Mouse (Mus musculus): ENCODE data around the gene Mrpl42. TPM values are rescaled to one million over a fixed set of nuclear protein-coding genes. Genes with fewer than 3 reads are reported as not detected.

The Mrpl42 gene
- polyA plus RNA-seq, 1 experiment from 2014 or later = 297 TPM

- no peak overlapping the region for H3K27ac ChIP-seq
- DNase-seq (ENCODE audit: low spot score) (no peak), ATAC-seq (ENCODE audit: low FRiP score) (no peak)
- no peak overlapping the region for H3K9ac ChIP-seq
- H3K27me3 ChIP-seq (ENCODE audit: control insufficient read depth, insufficient read depth, low read length) = no peaks in the 10 kb centered on the region
- WGBS = 82% methylated on average over 11 of the region's 11 CpGs
- H3K4me2 ChIP-seq (replicated peaks) = no peak overlapping the region
- no peaks in the 10 kb centered on the region for H3K9me3 ChIP-seq (ENCODE audit: control insufficient read depth, low read length)
- no peaks in the 10 kb centered on the region for H3K4me1 ChIP-seq (replicated peaks; ENCODE audit: control insufficient read depth, insufficient read depth, low read length)
- no peak overlapping the region for H3K4me3 ChIP-seq (replicated peaks; ENCODE audit: low read length)
- H3K36me3 ChIP-seq (replicated peaks; ENCODE audit: control insufficient read depth, insufficient read depth) = no peaks in the 10 kb centered on the region
Observed at GRCm38 (mm10) chr10:95471889-95472547, 29.7 kb downstream of the Mrpl42 start.

GRCm38 (mm10) chr10:95471186-95471585 lies 30.6 kb downstream of the Mrpl42 start:
- Histone ChIP-seq H3K27me3 (ENCODE audit: control insufficient read depth, insufficient read depth, low read length) (no peaks in the 10 kb centered on the region), H3K4me3 (replicated peaks; ENCODE audit: low read length) (no peak overlapping the region), H3K27ac (no peak overlapping the region), H3K9me3 (ENCODE audit: control insufficient read depth, low read length) (no peaks in the 10 kb centered on the region), H3K4me1 (replicated peaks; ENCODE audit: control insufficient read depth, insufficient read depth, low read length) (no peaks in the 10 kb centered on the region), H3K4me2 (replicated peaks) (no peak overlapping the region), H3K36me3 (replicated peaks; ENCODE audit: control insufficient read depth, insufficient read depth) (no peaks in the 10 kb centered on the region), H3K9ac (no peak overlapping the region)
- DNase-seq (ENCODE audit: low spot score) (no peak), ATAC-seq (ENCODE audit: low FRiP score) (no peak)
- WGBS = 89% methylated on average over 3 of the region's 3 CpGs

GRCm38 (mm10) chr10:95468894-95469293 lies 32.8 kb downstream of the Mrpl42 start:
- no peak for DNase-seq (ENCODE audit: low spot score)
- 54% methylated on average over 4 of the region's 4 CpGs for WGBS
- Histone ChIP-seq H3K27me3 (ENCODE audit: control insufficient read depth, insufficient read depth, low read length) (no peaks in the 10 kb centered on the region), H3K9me3 (ENCODE audit: control insufficient read depth, low read length) (no peaks in the 10 kb centered on the region), H3K36me3 (replicated peaks; ENCODE audit: control insufficient read depth, insufficient read depth) (no peaks in the 10 kb centered on the region), H3K27ac (no peak overlapping the region), H3K9ac (no peak overlapping the region), H3K4me3 (replicated peaks; ENCODE audit: low read length) (no peak overlapping the region), H3K4me2 (replicated peaks) (no peak overlapping the region), H3K4me1 (replicated peaks; ENCODE audit: control insufficient read depth, insufficient read depth, low read length) (no peaks in the 10 kb centered on the region)
- ATAC-seq (ENCODE audit: low FRiP score) = no peak

- H3K36me3 ChIP-seq (replicated peaks; ENCODE audit: control insufficient read depth, insufficient read depth) = no peaks in the 10 kb centered on the region
- H3K9me3 ChIP-seq (ENCODE audit: control insufficient read depth, low read length) = no peaks in the 10 kb centered on the region
- H3K9ac ChIP-seq = no peak overlapping the region
- ATAC-seq (ENCODE audit: low FRiP score) = no peak
- H3K27me3 ChIP-seq (ENCODE audit: control insufficient read depth, insufficient read depth, low read length) = no peaks in the 10 kb centered on the region
- H3K4me3 ChIP-seq (replicated peaks; ENCODE audit: low read length) = no peak overlapping the region
- H3K4me1 ChIP-seq (replicated peaks; ENCODE audit: control insufficient read depth, insufficient read depth, low read length) = no peaks in the 10 kb centered on the region
- 71% methylated on average over 4 of the region's 4 CpGs for WGBS
- no peak overlapping the region for H3K4me2 ChIP-seq (replicated peaks)
- DNase-seq (ENCODE audit: low spot score) = no peak
- no peak overlapping the region for H3K27ac ChIP-seq
Observed at GRCm38 (mm10) chr10:95465485-95465896, 36.2 kb downstream of the Mrpl42 start.

GRCm38 (mm10) chr10:95464527-95464926 lies 37.2 kb downstream of the Mrpl42 start:
- 50% methylated on average over 6 of the region's 6 CpGs for WGBS
- no peaks in the 10 kb centered on the region for H3K4me1 ChIP-seq (replicated peaks; ENCODE audit: control insufficient read depth, insufficient read depth, low read length)
- H3K9ac ChIP-seq = no peak overlapping the region
- H3K27me3 ChIP-seq (ENCODE audit: control insufficient read depth, insufficient read depth, low read length) = no peaks in the 10 kb centered on the region
- ATAC-seq (ENCODE audit: low FRiP score) = no peak
- no peak overlapping the region for H3K27ac ChIP-seq
- no peak for DNase-seq (ENCODE audit: low spot score)
- no peaks in the 10 kb centered on the region for H3K36me3 ChIP-seq (replicated peaks; ENCODE audit: control insufficient read depth, insufficient read depth)
- H3K4me3 ChIP-seq (replicated peaks; ENCODE audit: low read length) = no peak overlapping the region
- no peak overlapping the region for H3K4me2 ChIP-seq (replicated peaks)
- H3K9me3 ChIP-seq (ENCODE audit: control insufficient read depth, low read length) = no peaks in the 10 kb centered on the region

GRCm38 (mm10) chr10:95462231-95462630 lies 39.5 kb downstream of the Mrpl42 start:
- 82% methylated on average over 1 of the region's 1 CpGs for WGBS
- Histone ChIP-seq H3K27ac (no peak overlapping the region), H3K9me3 (ENCODE audit: control insufficient read depth, low read length) (no peaks in the 10 kb centered on the region), H3K4me2 (replicated peaks) (no peak overlapping the region), H3K36me3 (replicated peaks; ENCODE audit: control insufficient read depth, insufficient read depth) (no peaks in the 10 kb centered on the region), H3K9ac (no peak overlapping the region), H3K4me3 (replicated peaks; ENCODE audit: low read length) (no peak overlapping the region), H3K4me1 (replicated peaks; ENCODE audit: control insufficient read depth, insufficient read depth, low read length) (no peaks in the 10 kb centered on the region), H3K27me3 (ENCODE audit: control insufficient read depth, insufficient read depth, low read length) (no peaks in the 10 kb centered on the region)
- ATAC-seq (ENCODE audit: low FRiP score) (no peak), DNase-seq (ENCODE audit: low spot score) (no peak)

GRCm38 (mm10) chr10:95461053-95461553 lies 40.6 kb downstream of the Mrpl42 start:
- no peak for ATAC-seq (ENCODE audit: low FRiP score)
- Histone ChIP-seq H3K4me1 (replicated peaks; ENCODE audit: control insufficient read depth, insufficient read depth, low read length) (no peaks in the 10 kb centered on the region), H3K9ac (no peak overlapping the region), H3K4me3 (replicated peaks; ENCODE audit: low read length) (no peak overlapping the region), H3K27me3 (ENCODE audit: control insufficient read depth, insufficient read depth, low read length) (no peaks in the 10 kb centered on the region), H3K9me3 (ENCODE audit: control insufficient read depth, low read length) (no peaks in the 10 kb centered on the region), H3K36me3 (replicated peaks; ENCODE audit: control insufficient read depth, insufficient read depth) (no peaks in the 10 kb centered on the region), H3K4me2 (replicated peaks) (no peak overlapping the region), H3K27ac (no peak overlapping the region)
- WGBS = 41% methylated on average over 4 of the region's 4 CpGs
- no peak for DNase-seq (ENCODE audit: low spot score)

- H3K36me3 ChIP-seq (replicated peaks; ENCODE audit: control insufficient read depth, insufficient read depth) = no peaks in the 10 kb centered on the region
- H3K9me3 ChIP-seq (ENCODE audit: control insufficient read depth, low read length) = no peaks in the 10 kb centered on the region
- H3K4me1 ChIP-seq (replicated peaks; ENCODE audit: control insufficient read depth, insufficient read depth, low read length) = no peaks in the 10 kb centered on the region
- H3K27ac ChIP-seq = no peak overlapping the region
- WGBS = 83% methylated on average over 9 of the region's 9 CpGs
- DNase-seq (ENCODE audit: low spot score) = no peak
- H3K27me3 ChIP-seq (ENCODE audit: control insufficient read depth, insufficient read depth, low read length) = no peaks in the 10 kb centered on the region
- H3K4me2 ChIP-seq (replicated peaks) = no peak overlapping the region
- H3K4me3 ChIP-seq (replicated peaks; ENCODE audit: low read length) = no peak overlapping the region
- no peak overlapping the region for H3K9ac ChIP-seq
- no peak for ATAC-seq (ENCODE audit: low FRiP score)
Observed at GRCm38 (mm10) chr10:95458050-95458806, 43.5 kb downstream of the Mrpl42 start.

GRCm38 (mm10) chr10:95457367-95458049 lies 44.2 kb downstream of the Mrpl42 start:
- ATAC-seq (ENCODE audit: low FRiP score) (no peak), DNase-seq (ENCODE audit: low spot score) (no peak)
- Histone ChIP-seq H3K4me1 (replicated peaks; ENCODE audit: control insufficient read depth, insufficient read depth, low read length) (no peaks in the 10 kb centered on the region), H3K27me3 (ENCODE audit: control insufficient read depth, insufficient read depth, low read length) (no peaks in the 10 kb centered on the region), H3K36me3 (replicated peaks; ENCODE audit: control insufficient read depth, insufficient read depth) (no peaks in the 10 kb centered on the region), H3K9ac (no peak overlapping the region), H3K4me2 (replicated peaks) (no peak overlapping the region), H3K27ac (no peak overlapping the region), H3K9me3 (ENCODE audit: control insufficient read depth, low read length) (no peaks in the 10 kb centered on the region), H3K4me3 (replicated peaks; ENCODE audit: low read length) (no peak overlapping the region)
- 84% methylated on average over 8 of the region's 8 CpGs for WGBS

All from hindbrain, embryonic 14.5 days (tissue).